Mouse (Mus musculus) adrenal gland, postnatal 25 days (tissue): ENCODE measurements at regions not wholly inside any gene's neighbourhood (a gene's known extent, or its start where the extent isn't known, plus 50 kb on each side); places are given as distances from the start of the nearest gene placed in this dataset.
A peak's percentile ranks its signal among the peaks of the same experiment; 100 is the strongest.

Source experiments
- DNase-seq: peaks from one replicate; pipeline ENCODE4 v3.0.0; 2021; ENCODE audit warnings: mixed read lengths

GRCm38 (mm10) chr11:48431316-48431715, 368.8 kb upstream of the Rack1 start:
- no peak for DNase-seq

GRCm38 (mm10) chr11:48427423-48427822, 372.7 kb upstream of the Rack1 start:
- DNase-seq, result no peak

- no peak for DNase-seq
These were observed 373.7 kb upstream of the Rack1 start for GRCm38 (mm10) chr11:48426446-48426845.

- no peak for DNase-seq
These were observed 381.9 kb upstream of the Rack1 start for GRCm38 (mm10) chr11:48418066-48418756.

- no peak for DNase-seq
These were observed 382.5 kb upstream of the Rack1 start for GRCm38 (mm10) chr11:48417615-48418014.

GRCm38 (mm10) chr11:48398032-48398431, 402.1 kb upstream of the Rack1 start:
- no peak for DNase-seq

- DNase-seq, result no peak
These were observed 392.7 kb upstream of the Sgcd start for GRCm38 (mm10) chr11:48381489-48381888.

- no peak for DNase-seq
These were observed 389.3 kb upstream of the Sgcd start for GRCm38 (mm10) chr11:48378044-48378443.

- no peak for DNase-seq
These were observed 388.5 kb upstream of the Sgcd start for GRCm38 (mm10) chr11:48377269-48377668.

GRCm38 (mm10) chr11:48351349-48352023, 362.7 kb upstream of the Sgcd start:
- no peak for DNase-seq

GRCm38 (mm10) chr11:48314500-48314899, 325.7 kb upstream of the Sgcd start:
- DNase-seq, result no peak

- no peak for DNase-seq
These were observed 306.6 kb upstream of the Sgcd start for GRCm38 (mm10) chr11:48295370-48295769.

GRCm38 (mm10) chr11:48262492-48262891, 273.7 kb upstream of the Sgcd start:
- DNase-seq, result no peak

GRCm38 (mm10) chr11:48261089-48261488, 272.3 kb upstream of the Sgcd start:
- no peak for DNase-seq

GRCm38 (mm10) chr11:48250678-48251317, 262.0 kb upstream of the Sgcd start:
- no peak for DNase-seq

GRCm38 (mm10) chr11:48249315-48249714, 260.5 kb upstream of the Sgcd start:
- DNase-seq, result no peak

GRCm38 (mm10) chr11:48221156-48221555, 232.4 kb upstream of the Sgcd start:
- no peak for DNase-seq

GRCm38 (mm10) chr11:48219157-48219556, 230.4 kb upstream of the Sgcd start:
- no peak for DNase-seq

- no peak for DNase-seq
These were observed 228.0 kb upstream of the Sgcd start for GRCm38 (mm10) chr11:48216762-48217161.

GRCm38 (mm10) chr11:48186604-48187003, 197.8 kb upstream of the Sgcd start:
- no peak for DNase-seq

- peak; percentile 7 for DNase-seq
These were observed 190.2 kb upstream of the Sgcd start for GRCm38 (mm10) chr11:48178943-48179342.

- no peak for DNase-seq
These were observed 189.4 kb upstream of the Sgcd start for GRCm38 (mm10) chr11:48178174-48178573.

- DNase-seq, result no peak
These were observed 187.7 kb upstream of the Sgcd start for GRCm38 (mm10) chr11:48176451-48176850.

GRCm38 (mm10) chr11:48152219-48152618, 163.4 kb upstream of the Sgcd start:
- DNase-seq, result no peak
